Mouse (Mus musculus) heart, postnatal 0 days (tissue): ENCODE measurements at regions not wholly inside any gene's neighbourhood (a gene's known extent, or its start where the extent isn't known, plus 50 kb on each side); places are given as distances from the start of the nearest gene placed in this dataset.

Experiments used
- CTCF ChIP-seq: IDR thresholded peaks from 2 replicates; pipeline ENCODE4 v1.5.1; 2016; ENCODE audit warnings: antibody characterized with exemption, control low read depth, low read depth
- EP300 ChIP-seq: IDR thresholded peaks from 2 replicates; pipeline ENCODE4 v1.6.1; 2016; ENCODE audit warnings: antibody characterized with exemption, low read depth

DNA sequence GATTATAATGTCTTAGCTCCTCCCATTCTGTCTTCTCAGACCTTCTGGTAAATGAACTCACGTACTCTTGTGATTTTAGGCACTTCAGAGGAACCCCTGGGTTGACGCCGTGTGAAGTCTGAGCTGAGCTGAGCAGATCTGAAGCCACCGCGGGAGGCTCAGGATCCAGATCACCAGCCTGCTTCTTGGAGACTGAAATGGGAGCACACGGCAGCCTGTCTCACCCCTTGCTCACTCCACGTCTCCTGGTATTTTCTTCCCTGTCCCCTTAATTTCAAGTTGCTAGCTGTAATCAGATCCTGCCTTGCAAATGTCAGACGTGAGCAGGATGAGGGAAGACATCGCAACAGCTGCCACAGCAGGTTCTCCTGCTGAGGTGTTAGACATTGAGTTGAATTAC lies 135.3 kb upstream of the Sgk1 start:
- no peak for TF ChIP-seq CTCF
- no peak for TF ChIP-seq EP300
